Mouse (Mus musculus) central nervous system, embryonic 14 days (tissue): ENCODE results near the gene Pagr1a. TPM values are rescaled to one million over a fixed set of nuclear protein-coding genes. Genes with fewer than 3 reads are reported as not detected.

ENCODE experiments used
- polyA plus RNA-seq: library from polyadenylated mRNA; depleted of rRNA; stranded (reverse); fragments of >200 nt; gene quantifications from 2 replicates; pipeline ENCODE4 v1.2.3, GENCODE M21; 2012; rRNA removed

The Pagr1a gene
- polyA plus RNA-seq: 15.3 and 18.9 TPM in 2 replicates

GRCm38 (mm10) chr7:127016971-127017949 is at the start of gene Pagr1a:
Pagr1a (minus strand) TSS chr7:127017352.

GRCm38 (mm10) chr7:127041851-127042672 is 24.9 kb upstream of the Pagr1a start, which contains the start of gene Kif22:
Kif22 (minus strand) TSS chr7:127042471.

GRCm38 (mm10) chr7:127026984-127027726 is 10.0 kb upstream of the Pagr1a start, which contains the start of gene Maz:
Maz (minus strand) TSS chr7:127027037.

GRCm38 (mm10) chr7:127020901-127021562 is 3.9 kb upstream of the Pagr1a start, which contains the start of the genes Gm42742 and Prrt2:
Gm42742 (minus strand) TSS chr7:127021097.
Prrt2 (minus strand) TSS chr7:127021211.

GRCm38 (mm10) chr7:127016481-127016485 is 869 bp downstream of the Pagr1a start, which contains the start of gene Pagr1b:
Pagr1b (minus strand) TSS chr7:127016484.

GRCm38 (mm10) chr7:127014320-127014719 is 2.8 kb downstream of the Pagr1a start, which contains the start of gene Mvp:
Mvp (minus strand) TSS chr7:127014621.

GRCm38 (mm10) chr7:126975950-126976866 is 40.9 kb downstream of the Pagr1a start, which contains the start of gene Cdiptos:
Cdiptos (minus strand) TSS chr7:126976098.

GRCm38 (mm10) chr7:126975893-126975949 is 41.4 kb downstream of the Pagr1a start, which contains the start of gene Cdipt:
Cdipt (plus strand) TSS chr7:126975914.

Other genes starting within 250 kb of the Pagr1a start
- 193 and 202 TPM in 2 replicates for gene Ypel3, start 240.4 kb downstream of the Pagr1a start, polyA plus RNA-seq
- 1.8 and 1.9 TPM in 2 replicates for gene Tbx6, start 235.9 kb downstream of the Pagr1a start, polyA plus RNA-seq
- gene Ppp4c, start 224.9 kb downstream of the Pagr1a start, polyA plus RNA-seq: 212 and 213 TPM in 2 replicates
- gene Fam57b, start 219.7 kb downstream of the Pagr1a start, polyA plus RNA-seq: 145 and 162 TPM in 2 replicates
- not detected in 2 replicates for gene 4930451I11Rik, start 185.7 kb downstream of the Pagr1a start, polyA plus RNA-seq
- gene Doc2a, start 169.9 kb downstream of the Pagr1a start, polyA plus RNA-seq: 9.8 and 10.8 TPM in 2 replicates
- gene Hirip3, start 155.4 kb downstream of the Pagr1a start, polyA plus RNA-seq: 94.8 and 104 TPM in 2 replicates
- 82.6 and 86.4 TPM in 2 replicates for gene Ino80e, start 155.0 kb downstream of the Pagr1a start, polyA plus RNA-seq
- 103 and 114 TPM in 2 replicates for gene Taok2, start 132.6 kb downstream of the Pagr1a start, polyA plus RNA-seq
- gene Tmem219, start 94.4 kb downstream of the Pagr1a start, polyA plus RNA-seq: 30.6 and 32.0 TPM in 2 replicates
- 88.9 and 93.8 TPM in 2 replicates for gene Kctd13, start 88.5 kb downstream of the Pagr1a start, polyA plus RNA-seq
- 16.9 and 17.6 TPM in 2 replicates for gene Asphd1, start 67.8 kb downstream of the Pagr1a start, polyA plus RNA-seq
- 72.8 and 76.2 TPM in 2 replicates for gene Sez6l2, start 66.8 kb downstream of the Pagr1a start, polyA plus RNA-seq
- 126 and 133 TPM in 2 replicates for gene Cdipt, start 41.4 kb downstream of the Pagr1a start, polyA plus RNA-seq
- 0.85 and 0.95 TPM in 2 replicates for gene Cdiptos, start 41.3 kb downstream of the Pagr1a start, polyA plus RNA-seq
- 3.9 and 5.7 TPM in 2 replicates for gene Mvp, start 2.7 kb downstream of the Pagr1a start, polyA plus RNA-seq
- gene Pagr1b, start 868 bp downstream of the Pagr1a start, polyA plus RNA-seq: 1.4 and 1.5 TPM in 2 replicates
- gene Gm42742, start 3.7 kb upstream of the Pagr1a start, polyA plus RNA-seq: 111 and 124 TPM in 2 replicates
- gene Prrt2, start 3.9 kb upstream of the Pagr1a start, polyA plus RNA-seq: 54.6 and 70.1 TPM in 2 replicates
- gene Maz, start 9.7 kb upstream of the Pagr1a start, polyA plus RNA-seq: 309 and 326 TPM in 2 replicates
- gene Kif22, start 25.1 kb upstream of the Pagr1a start, polyA plus RNA-seq: 42.4 and 56.6 TPM in 2 replicates
- 0.10 TPM in 1 of 2 replicates, not detected in the other for gene Zg16, start 70.0 kb upstream of the Pagr1a start, polyA plus RNA-seq
- gene AI467606, start 74.0 kb upstream of the Pagr1a start, polyA plus RNA-seq: 2.1 TPM in 2 replicates
- gene Qprt, start 104.9 kb upstream of the Pagr1a start, polyA plus RNA-seq: 0.68 and 1.5 TPM in 2 replicates
- 0.10 and 0.19 TPM in 2 replicates for gene Spn, start 120.5 kb upstream of the Pagr1a start, polyA plus RNA-seq
- 139 and 140 TPM in 2 replicates for gene Cd2bp2, start 178.7 kb upstream of the Pagr1a start, polyA plus RNA-seq
- 55.6 and 59.0 TPM in 2 replicates for gene Tbc1d10b, start 191.1 kb upstream of the Pagr1a start, polyA plus RNA-seq
- gene Mylpf, start 191.5 kb upstream of the Pagr1a start, polyA plus RNA-seq: 4.0 and 196 TPM in 2 replicates
- gene Zfp553, start 215.7 kb upstream of the Pagr1a start, polyA plus RNA-seq: 30.7 and 37.3 TPM in 2 replicates
- gene Sept1, start 215.8 kb upstream of the Pagr1a start, polyA plus RNA-seq: 28.1 and 35.9 TPM in 2 replicates
- 84.0 and 85.7 TPM in 2 replicates for gene Zfp771, start 226.9 kb upstream of the Pagr1a start, polyA plus RNA-seq
- 95.6 and 105 TPM in 2 replicates for gene Dctpp1, start 243.4 kb upstream of the Pagr1a start, polyA plus RNA-seq